Mouse (Mus musculus) kidney, adult 2 months (tissue): Measurements from ENCODE around the gene Ss18l2. TPM values are rescaled to one million over a fixed set of nuclear protein-coding genes. Genes with fewer than 3 reads are reported as not detected.
A peak's percentile ranks its signal among the peaks of the same experiment; 100 is the strongest.

ENCODE experiments used
- DNase-seq: peaks from one replicate; pipeline ENCODE4 v3.0.0; 2021
- H3K27ac ChIP-seq: fragments of 200-500 bp; 2 replicates; pipeline ENCODE4 v1.5.1; 2012; ENCODE audit warnings: low read depth, low read length, control low read depth, inconsistent platforms; ENCODE audit not compliant: insufficient read depth
- H3K27me3 ChIP-seq: fragments of 200-500 bp; replicated peaks from 2 replicates; pipeline ENCODE4 v1.6.1; 2012; ENCODE audit warnings: mild to moderate bottlenecking, moderate library complexity, low read length, inconsistent platforms; ENCODE audit not compliant: control insufficient read depth, insufficient read depth
- H3K36me3 ChIP-seq: fragments of 200-500 bp; 2 replicates; pipeline ENCODE4 v1.6.1; 2012; ENCODE audit warnings: mild to moderate bottlenecking, moderate library complexity, low read length, inconsistent platforms; ENCODE audit not compliant: control insufficient read depth, insufficient read depth
- H3K4me1 ChIP-seq: fragments of 200-500 bp; 2 replicates; pipeline ENCODE4 v1.6.1; 2011; ENCODE audit warnings: low read length; ENCODE audit not compliant: control insufficient read depth, insufficient read depth
- H3K4me3 ChIP-seq: fragments of 200-500 bp; 2 replicates; pipeline ENCODE4 v1.5.1; 2011; ENCODE audit warnings: mild to moderate bottlenecking, low read depth, low read length, control low read depth; ENCODE audit not compliant: insufficient read depth
- CTCF ChIP-seq: fragments of 200-500 bp; conservative IDR thresholded peaks from 2 replicates; pipeline ENCODE4 v1.5.1; 2011; ENCODE audit warnings: low read depth, mild to moderate bottlenecking, control low read depth, low read length, moderate library complexity, mixed read lengths; ENCODE audit not compliant: insufficient read depth, insufficient read length
- POLR2A ChIP-seq: fragments of 200-500 bp; IDR thresholded peaks from one replicate; pipeline ENCODE4 v1.6.1; 2011; ENCODE audit warnings: low read depth, low read length, control low read depth
- WGBS: fragments of 180-500 bp; shearing (Covaris S2); methylation state at CpG from one replicate; pipeline ENCODE4 v1.1.7; 2018; 5-methylcytosine and 5-hydroxymethylcytosine counted together
- polyA plus RNA-seq: library from polyadenylated mRNA; depleted of rRNA; stranded (reverse); fragments of >200 nt; gene quantifications from 2 replicates; pipeline ENCODE4 v1.2.3, GENCODE M21; 2012

The Ss18l2 gene
- polyA plus RNA-seq, 1 experiment = 61.5 TPM

DNA sequence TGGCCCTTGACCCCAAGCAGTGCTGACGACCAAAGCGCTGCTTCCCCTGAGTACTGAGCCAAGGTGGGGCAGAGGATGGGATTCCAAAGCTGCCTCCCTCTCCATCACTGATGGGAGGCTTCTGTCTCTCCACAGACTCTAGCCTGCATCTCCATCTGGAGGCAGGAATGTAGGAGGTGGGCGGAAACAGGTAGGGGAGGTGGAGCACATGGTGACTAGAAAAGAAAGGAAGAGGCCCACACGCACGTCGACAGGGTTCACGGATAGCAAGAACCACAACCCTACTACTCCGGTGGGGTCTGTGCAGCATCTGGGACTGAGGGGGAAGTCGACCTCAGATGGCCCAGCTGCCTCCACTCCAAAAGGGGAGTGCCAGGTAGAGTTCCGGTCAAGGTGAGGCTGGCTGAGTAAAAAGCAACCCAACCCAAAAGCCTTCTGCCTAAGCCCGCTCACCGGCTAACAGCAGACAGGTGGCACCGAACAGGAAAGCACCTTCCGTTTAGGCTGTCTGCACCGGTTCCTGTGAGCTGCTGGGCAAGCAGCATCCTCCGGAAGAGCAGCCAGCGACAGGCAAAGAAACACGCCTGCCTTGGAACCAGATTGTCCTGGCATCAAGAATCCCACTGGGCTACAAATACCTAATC lies 28.0 kb upstream of the Ss18l2 start:
- Histone ChIP-seq H3K4me1 (no peaks in the 10 kb centered on the region), H3K27ac (no peak overlapping the region), H3K4me3 (no peak overlapping the region), H3K36me3 (no peaks in the 10 kb centered on the region; the same call in 1 of the 2 replicates), H3K27me3 (no peaks in the 10 kb centered on the region)
- TF ChIP-seq POLR2A = no peak
- TF ChIP-seq CTCF = no peak
- no peak for DNase-seq
- WGBS = 79% methylated on average over 18 of the region's 18 CpGs

DNA sequence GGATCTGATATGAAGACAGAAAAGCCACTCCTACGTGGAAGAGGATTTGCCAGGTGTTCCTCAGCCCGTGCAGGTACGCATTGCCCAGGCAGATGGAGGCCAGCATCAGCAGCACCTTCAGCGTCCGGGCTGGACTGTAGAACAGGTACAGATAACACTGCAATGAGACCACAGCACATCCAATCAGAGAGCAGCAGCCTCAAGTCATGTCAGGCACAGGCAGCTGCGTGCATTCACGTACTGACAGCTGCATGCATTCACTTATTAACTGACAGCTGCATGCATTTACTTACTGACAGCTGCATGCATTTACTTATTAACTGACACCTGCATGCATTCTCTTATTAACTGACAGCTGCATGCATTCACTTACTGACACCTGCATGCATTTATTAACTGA lies 25.4 kb upstream of the Ss18l2 start:
- H3K36me3 ChIP-seq = no peaks in the 10 kb centered on the region; the same call in 1 of the 2 replicates
- H3K27me3 ChIP-seq = no peaks in the 10 kb centered on the region
- no peak overlapping the region for H3K27ac ChIP-seq
- H3K4me3 ChIP-seq = no peak overlapping the region
- no peak for TF ChIP-seq POLR2A
- TF ChIP-seq CTCF = no peak
- no peak for DNase-seq
- 84% methylated on average over 7 of the region's 7 CpGs for WGBS
- H3K4me1 ChIP-seq = no peaks in the 10 kb centered on the region

DNA sequence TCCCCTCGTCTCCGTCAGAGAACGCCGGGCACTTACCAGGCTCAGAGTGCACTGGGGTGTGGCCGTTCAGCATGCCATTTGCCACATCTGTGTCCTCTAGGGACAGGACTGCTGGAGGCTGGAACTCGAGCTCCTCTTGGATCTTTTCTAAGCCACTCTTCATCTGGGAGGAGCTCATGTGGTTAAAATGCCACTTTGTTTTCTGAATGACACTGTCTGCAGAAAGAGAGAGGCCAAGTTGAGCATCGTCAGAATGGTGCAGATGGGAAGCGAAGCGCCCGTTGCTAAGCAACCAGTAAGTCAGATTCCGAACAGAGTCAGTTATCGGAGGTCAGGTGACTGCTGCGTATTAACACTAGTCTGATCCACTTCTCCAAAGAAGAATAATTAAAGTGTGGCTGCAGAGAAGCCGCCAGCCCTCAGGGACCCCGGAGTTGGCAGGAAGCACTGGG lies 19.9 kb upstream of the Ss18l2 start:
- TF ChIP-seq CTCF (no peak), POLR2A (no peak)
- Histone ChIP-seq H3K4me3 (no peak overlapping the region), H3K27ac (no peak overlapping the region), H3K36me3 (no peaks in the 10 kb centered on the region), H3K27me3 (no peaks in the 10 kb centered on the region), H3K4me1 (no peaks in the 10 kb centered on the region)
- DNase-seq = no peak
- 72% methylated on average over 15 of the region's 15 CpGs for WGBS

DNA sequence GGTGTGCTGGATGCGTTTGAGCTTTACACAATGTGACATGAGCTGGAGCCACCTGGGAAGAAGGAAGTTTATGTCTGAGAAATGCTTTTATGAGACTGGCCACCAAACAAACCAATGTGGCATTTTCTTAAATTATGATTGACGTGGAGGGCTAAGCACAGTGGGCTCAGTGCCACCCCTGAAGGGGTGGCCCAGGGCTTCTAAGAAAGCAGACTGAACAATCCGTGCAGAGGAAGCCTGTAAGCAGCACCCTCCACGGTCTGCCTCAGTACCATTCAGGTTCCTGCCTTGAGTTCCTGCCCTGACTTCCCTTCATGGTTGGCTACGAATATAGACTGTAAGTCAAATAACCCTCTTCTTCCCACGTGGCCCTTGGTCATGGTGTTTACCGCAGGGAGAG lies 19.4 kb upstream of the Ss18l2 start:
- Histone ChIP-seq H3K4me1 (no peaks in the 10 kb centered on the region), H3K36me3 (no peaks in the 10 kb centered on the region), H3K4me3 (no peak overlapping the region), H3K27ac (no peak overlapping the region), H3K27me3 (no peaks in the 10 kb centered on the region)
- DNase-seq = no peak
- TF ChIP-seq CTCF (no peak), POLR2A (no peak)
- 94% methylated on average over 7 of the region's 7 CpGs for WGBS

DNA sequence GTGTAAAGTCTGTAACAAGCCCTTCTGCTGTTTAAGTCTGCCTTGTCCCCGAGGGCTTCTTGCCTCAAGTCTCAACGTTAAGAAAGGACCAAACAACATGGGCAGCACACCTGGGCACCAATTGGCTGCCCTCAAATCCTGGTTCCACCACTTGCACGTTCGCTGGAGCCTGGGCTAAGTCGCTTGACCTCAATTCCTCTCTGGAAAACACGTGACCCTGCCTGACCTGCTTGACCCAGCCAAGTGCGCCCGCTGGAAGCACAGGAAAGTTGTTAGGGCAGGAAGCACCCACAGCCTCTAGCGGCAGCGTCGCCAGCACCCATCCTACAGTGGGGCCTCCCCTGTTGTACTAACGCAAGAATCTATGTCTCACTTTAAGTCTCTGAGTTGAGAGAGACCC lies 15.4 kb upstream of the Ss18l2 start:
- Histone ChIP-seq H3K36me3 (no peaks in the 10 kb centered on the region), H3K27me3 (no peaks in the 10 kb centered on the region), H3K4me3 (no peak overlapping the region), H3K27ac (no peak overlapping the region), H3K4me1 (no peaks in the 10 kb centered on the region)
- no peak for DNase-seq
- TF ChIP-seq POLR2A (no peak), CTCF (no peak)
- 61% methylated on average over 12 of the region's 12 CpGs for WGBS

- Histone ChIP-seq H3K4me1 (no peaks in the 10 kb centered on the region), H3K27me3 (no peaks in the 10 kb centered on the region), H3K4me3 (no peak overlapping the region), H3K36me3 (no peaks in the 10 kb centered on the region), H3K27ac (no peak overlapping the region)
- DNase-seq = no peak
- 84% methylated on average over 9 of the region's 9 CpGs for WGBS
- TF ChIP-seq CTCF (no peak), POLR2A (no peak)
These were observed 13.5 kb upstream of the Ss18l2 start for GRCm38 (mm10) chr9:121696626-121697025.

DNA sequence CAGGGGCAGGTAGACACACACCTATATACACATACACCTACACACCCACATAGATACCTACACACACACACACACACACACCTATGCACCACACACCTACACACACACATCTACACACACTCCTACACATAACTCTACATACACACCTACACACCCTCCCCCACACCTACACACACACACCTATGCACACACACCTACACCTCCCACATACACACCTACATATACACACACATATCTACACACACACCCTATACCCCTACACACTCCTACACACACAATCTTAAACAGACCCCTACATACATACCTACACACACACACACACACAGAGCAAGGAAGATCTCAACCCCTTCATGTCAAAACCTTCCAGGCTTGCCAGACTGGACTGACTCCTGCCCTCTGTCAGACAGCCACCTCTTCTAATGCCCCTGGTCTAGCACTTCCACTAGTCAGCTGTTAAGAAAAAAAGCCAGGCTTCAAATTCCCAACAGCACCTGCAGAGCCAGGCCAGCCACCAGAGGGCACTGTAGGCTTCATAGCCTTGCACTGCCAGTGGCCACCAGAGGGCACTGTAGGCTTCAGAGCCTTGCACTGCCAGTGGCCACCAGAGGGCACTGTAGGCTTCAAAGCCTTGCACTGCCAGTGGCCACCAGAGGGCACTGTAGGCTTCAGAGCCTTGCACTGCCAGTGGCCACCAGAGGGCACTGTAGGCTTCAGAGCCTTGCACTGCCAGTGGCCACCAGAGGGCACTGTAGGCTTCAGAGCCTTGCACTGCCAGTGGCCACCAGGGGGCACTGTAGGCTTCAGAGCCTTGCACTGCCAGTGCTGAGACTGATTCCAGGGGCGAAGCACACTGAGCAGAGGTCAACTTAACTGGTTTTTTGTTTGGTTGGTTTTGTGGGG lies 12.7 kb upstream of the Ss18l2 start:
- TF ChIP-seq POLR2A (no peak), CTCF (peak; percentile 72)
- no peaks in the 10 kb centered on the region for H3K4me1 ChIP-seq
- 94% methylated on average over 1 of the region's 1 CpGs for WGBS
- no peak overlapping the region for H3K4me3 ChIP-seq
- peak; percentile 67 for DNase-seq
- H3K27ac ChIP-seq = no peak overlapping the region
- no peaks in the 10 kb centered on the region for H3K36me3 ChIP-seq
- no peaks in the 10 kb centered on the region for H3K27me3 ChIP-seq
